Mouse (Mus musculus): Measurements from ENCODE around the gene Tut1. TPM values are rescaled to one million over a fixed set of nuclear protein-coding genes. Genes with fewer than 3 reads are reported as not detected.

Tut1 gene
- polyA plus RNA-seq, 1 experiment from 2014 or later: 42.4 TPM

DNA sequence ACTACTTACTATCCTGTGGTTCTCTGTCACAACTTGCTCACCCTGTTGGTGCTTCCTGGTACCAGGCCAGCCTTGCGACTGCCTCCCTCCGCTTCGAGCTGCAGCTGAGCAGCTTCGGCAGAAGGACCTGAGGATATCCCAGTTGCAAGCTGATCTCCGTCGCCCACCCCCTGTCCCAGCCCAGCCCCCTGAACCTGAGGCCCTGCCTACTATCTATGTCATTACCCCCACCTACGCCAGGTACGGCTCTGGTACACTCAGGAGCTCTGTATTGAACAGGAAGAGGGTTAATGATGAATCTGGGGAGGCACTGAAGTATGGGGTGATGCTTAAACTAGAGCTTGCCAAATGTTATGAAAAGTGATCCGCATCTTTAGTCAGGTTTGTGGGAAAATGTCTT, 31.9 kb upstream of the Tut1 start:
- Histone ChIP-seq H3K9ac (ENCODE audit: low read depth, low read length) (0 out of 2 replicates have a peak overlapping the region, but pooled peaks have one; percentile 34), H3K27ac (ENCODE audit: low read depth, low read length) (peak overlapping the region; percentile 90; the same call in 1 of the 2 replicates), H3K36me3 (ENCODE audit: control insufficient read depth, insufficient read depth, low read length) (peaks cover 12% of the 10 kb centered on the region; the same call in 1 of the 2 replicates), H3K4me3 (ENCODE audit: low read depth, low read length) (peak overlapping the region; percentile 84), H3K9me3 (ENCODE audit: control insufficient read depth, low read length) (no peaks in the 10 kb centered on the region), H3K27me3 (replicated peaks; ENCODE audit: control insufficient read depth, insufficient read depth, low read length) (no peaks in the 10 kb centered on the region), H3K4me1 (replicated peaks; ENCODE audit: control insufficient read depth, insufficient read depth, low read length) (peaks cover 18% of the 10 kb centered on the region), H3K4me2 (peak overlapping the region; percentile 81)
- no peak for DNase-seq (ENCODE audit: low spot score)
- WGBS: 74% methylated on average over 9 of the region's 9 CpGs
- no peak for ATAC-seq (replicated peaks; ENCODE audit: low FRiP score)

DNA sequence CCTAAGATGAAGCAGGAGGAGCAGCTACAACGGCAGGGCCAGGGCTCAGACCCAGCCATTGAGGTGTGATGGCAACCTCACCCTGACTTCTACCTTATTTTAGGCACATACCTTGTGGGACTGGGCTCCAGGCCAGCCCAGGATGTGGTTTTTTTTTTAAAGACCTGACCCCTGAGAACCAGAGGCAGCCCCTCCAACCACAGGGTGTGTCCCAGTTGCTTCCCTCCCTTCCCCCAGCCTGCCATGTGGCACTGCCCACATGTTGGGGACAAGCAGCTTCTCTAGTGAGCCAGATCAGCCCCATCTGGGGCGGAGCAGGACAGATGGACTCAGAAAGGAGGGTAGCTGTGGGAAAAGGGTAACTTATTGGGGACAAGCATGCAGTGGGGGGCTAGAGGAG, 26.9 kb upstream of the Tut1 start:
- no peak for DNase-seq (ENCODE audit: low spot score)
- peaks cover 39% of the 10 kb centered on the region for H3K4me1 ChIP-seq (replicated peaks; ENCODE audit: control insufficient read depth, insufficient read depth, low read length)
- H3K9ac ChIP-seq (ENCODE audit: low read depth, low read length): peak overlapping the region; percentile 26
- H3K9me3 ChIP-seq (ENCODE audit: control insufficient read depth, low read length): no peaks in the 10 kb centered on the region
- WGBS: 65% methylated on average over 2 of the region's 2 CpGs
- peak overlapping the region; percentile 19; the same call in 1 of the 2 replicates for H3K4me2 ChIP-seq
- peaks cover 12% of the 10 kb centered on the region; the same call in 1 of the 2 replicates for H3K36me3 ChIP-seq (ENCODE audit: control insufficient read depth, insufficient read depth, low read length)
- H3K27ac ChIP-seq (ENCODE audit: low read depth, low read length): 0 out of 2 replicates have a peak overlapping the region, but pooled peaks have one; percentile 8
- no peak overlapping the region for H3K4me3 ChIP-seq (ENCODE audit: low read depth, low read length)
- no peak for ATAC-seq (replicated peaks; ENCODE audit: low FRiP score)
- H3K27me3 ChIP-seq (replicated peaks; ENCODE audit: control insufficient read depth, insufficient read depth, low read length): no peaks in the 10 kb centered on the region

DNA sequence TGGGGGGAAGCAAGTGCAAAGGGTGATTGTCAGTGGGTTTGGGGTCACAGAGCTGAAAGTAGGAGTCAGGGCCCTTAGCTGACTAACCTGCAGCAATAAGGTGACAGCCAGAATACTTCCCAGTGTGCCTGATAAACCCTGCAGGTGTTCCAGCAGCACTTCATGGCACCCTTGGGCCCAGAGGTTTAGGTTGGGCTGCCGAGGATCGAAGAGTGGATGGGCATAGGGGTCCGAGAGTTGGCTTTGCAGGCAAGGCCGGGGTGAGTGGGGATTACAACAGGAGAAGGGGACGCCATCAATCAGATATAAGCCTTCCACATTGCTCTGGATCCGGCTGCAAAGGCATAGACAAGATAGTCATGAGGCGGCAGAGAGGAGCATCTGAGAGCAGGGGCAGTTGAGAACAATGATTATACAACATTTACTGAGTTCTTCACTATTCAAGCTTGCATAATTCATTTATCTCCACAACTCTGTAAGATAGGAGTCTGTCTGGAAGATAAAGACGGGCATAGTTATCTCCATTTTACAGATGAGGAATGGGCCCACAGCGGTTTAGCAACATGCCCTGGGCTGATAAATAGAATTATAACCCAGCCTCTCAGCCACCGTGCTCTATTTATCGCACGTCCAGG, 25.6 kb upstream of the Tut1 start:
- ATAC-seq (replicated peaks; ENCODE audit: low FRiP score) (peak; percentile 65), DNase-seq (ENCODE audit: low spot score) (no peak)
- Histone ChIP-seq H3K9me3 (ENCODE audit: control insufficient read depth, low read length) (no peaks in the 10 kb centered on the region), H3K9ac (ENCODE audit: low read depth, low read length) (no peak overlapping the region), H3K27me3 (replicated peaks; ENCODE audit: control insufficient read depth, insufficient read depth, low read length) (no peaks in the 10 kb centered on the region), H3K4me2 (peak overlapping the region; percentile 90), H3K4me1 (replicated peaks; ENCODE audit: control insufficient read depth, insufficient read depth, low read length) (peaks cover 37% of the 10 kb centered on the region), H3K27ac (ENCODE audit: low read depth, low read length) (peak overlapping the region; percentile 92), H3K4me3 (ENCODE audit: low read depth, low read length) (no peak overlapping the region), H3K36me3 (ENCODE audit: control insufficient read depth, insufficient read depth, low read length) (peaks cover 12% of the 10 kb centered on the region; the same call in 1 of the 2 replicates)
- WGBS: 54% methylated on average over 12 of the region's 12 CpGs

DNA sequence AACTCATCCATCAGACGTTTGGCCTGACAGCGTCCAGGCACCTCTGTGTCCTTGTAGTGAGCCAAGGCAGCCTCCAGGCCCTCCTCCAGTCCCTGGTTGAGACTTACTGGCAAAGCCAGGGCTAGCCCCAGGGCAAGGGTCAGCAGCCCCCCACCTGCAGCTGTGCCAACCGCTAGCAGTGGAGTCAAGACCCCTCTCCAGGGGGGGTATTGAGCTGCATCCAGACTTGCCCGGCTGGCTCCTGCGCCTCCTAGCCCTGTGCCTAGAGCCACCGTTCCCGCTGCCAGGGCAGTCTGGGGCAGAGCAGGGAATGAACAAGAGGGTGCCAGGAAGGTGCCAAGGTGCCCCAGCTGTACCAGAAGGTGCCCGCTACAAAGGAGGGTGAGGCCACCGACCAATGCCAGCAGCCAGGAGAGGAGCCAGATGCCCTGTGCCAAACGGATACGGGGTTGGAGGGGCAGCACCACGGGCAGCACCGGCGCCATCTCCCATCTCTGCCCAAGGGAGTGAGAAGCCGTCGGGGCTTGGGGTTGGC, 24.9 kb upstream of the Tut1 start:
- peaks cover 36% of the 10 kb centered on the region for H3K4me1 ChIP-seq (replicated peaks; ENCODE audit: control insufficient read depth, insufficient read depth, low read length)
- peak overlapping the region; percentile 90 for H3K4me2 ChIP-seq
- no peaks in the 10 kb centered on the region for H3K27me3 ChIP-seq (replicated peaks; ENCODE audit: control insufficient read depth, insufficient read depth, low read length)
- ATAC-seq (replicated peaks; ENCODE audit: low FRiP score): no peak; the same call in 1 of the 2 replicates
- WGBS: 28% methylated on average over 16 of the region's 16 CpGs
- H3K9me3 ChIP-seq (ENCODE audit: control insufficient read depth, low read length): no peaks in the 10 kb centered on the region
- H3K27ac ChIP-seq (ENCODE audit: low read depth, low read length): peak overlapping the region; percentile 92
- no peak for DNase-seq (ENCODE audit: low spot score)
- H3K9ac ChIP-seq (ENCODE audit: low read depth, low read length): peak overlapping the region; percentile 88; the same call in 1 of the 2 replicates
- H3K36me3 ChIP-seq (ENCODE audit: control insufficient read depth, insufficient read depth, low read length): peaks cover 17% of the 10 kb centered on the region; the same call in 1 of the 2 replicates
- H3K4me3 ChIP-seq (ENCODE audit: low read depth, low read length): peak overlapping the region; percentile 87

DNA sequence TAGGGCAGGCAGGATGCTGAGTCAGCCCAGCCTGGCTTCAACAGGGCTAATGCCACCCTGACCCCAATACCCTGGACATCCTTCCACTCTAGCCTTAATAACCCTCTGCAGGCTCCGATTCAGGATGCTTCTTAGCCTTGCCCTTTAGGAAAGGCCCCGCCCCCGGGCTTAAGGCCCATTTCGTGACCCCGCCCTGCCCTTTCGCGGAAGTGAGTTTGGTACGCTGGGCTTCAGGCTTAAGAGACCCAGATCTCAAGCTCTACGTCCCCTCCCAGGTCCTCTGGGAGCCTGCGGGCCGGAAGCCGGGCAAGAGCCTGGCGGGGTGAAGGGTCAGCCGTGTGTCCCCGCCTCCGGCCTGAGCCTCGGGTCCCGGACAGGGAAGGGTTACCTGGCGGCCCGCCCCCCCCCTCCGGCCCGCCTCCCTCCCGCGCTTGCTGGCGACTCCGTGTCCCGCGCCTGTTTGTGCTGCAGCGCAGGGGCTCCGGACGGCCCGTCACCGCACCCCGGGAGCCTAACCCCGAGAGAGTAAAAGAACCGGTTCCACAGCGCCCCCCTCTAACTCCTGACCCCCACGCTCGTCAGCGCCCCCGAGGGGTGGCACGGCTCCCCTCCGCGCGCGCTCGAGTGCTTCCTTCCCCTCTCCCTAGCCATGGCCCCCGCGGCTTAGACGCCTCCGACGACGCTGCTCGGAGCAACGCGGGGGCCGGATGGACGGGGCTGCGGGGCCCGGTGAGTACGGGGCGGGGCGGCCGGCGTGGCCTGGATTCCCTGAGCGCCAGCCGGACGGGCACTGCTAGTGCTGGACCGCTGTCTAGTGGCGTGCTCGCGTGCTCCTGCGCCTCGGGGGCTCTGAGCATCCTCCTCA, 24.2 kb upstream of the Tut1 start, which contains the start of the genes Rom1 and Eml3:
Gene Rom1 (minus strand): TSS at position 133 of the 865 bp plus-strand sequence.
Gene Eml3 (plus strand): TSS at position 329 of the 865 bp plus-strand sequence.
- peak within 1 kb of the TSS; percentile 92 for H3K27ac ChIP-seq (ENCODE audit: low read depth, low read length)
- no peaks in the 10 kb centered on the region for H3K27me3 ChIP-seq (replicated peaks; ENCODE audit: control insufficient read depth, insufficient read depth, low read length)
- DNase-seq (ENCODE audit: low spot score) (peak; percentile 86), ATAC-seq (replicated peaks; ENCODE audit: low FRiP score) (peak; percentile 75)
- peaks cover 21% of the 10 kb centered on the region; the same call in 1 of the 2 replicates for H3K36me3 ChIP-seq (ENCODE audit: control insufficient read depth, insufficient read depth, low read length)
- H3K9me3 ChIP-seq (ENCODE audit: control insufficient read depth, low read length): no peaks in the 10 kb centered on the region
- H3K4me3 ChIP-seq (ENCODE audit: low read depth, low read length): peak within 1 kb of the TSS; percentile 87
- WGBS: under 1% methylated on average over 68 of the region's 74 CpGs
- H3K4me2 ChIP-seq: peak within 1 kb of the TSS; percentile 90
- H3K4me1 ChIP-seq (replicated peaks; ENCODE audit: control insufficient read depth, insufficient read depth, low read length): peaks cover 34% of the 10 kb centered on the region
- peak within 1 kb of the TSS; percentile 88 for H3K9ac ChIP-seq (ENCODE audit: low read depth, low read length)

- WGBS: 10% methylated on average over 11 of the region's 11 CpGs
- Histone ChIP-seq H3K4me3 (ENCODE audit: low read depth, low read length) (peak overlapping the region; percentile 87), H3K4me2 (peak overlapping the region; percentile 90), H3K9ac (ENCODE audit: low read depth, low read length) (peak overlapping the region; percentile 88), H3K9me3 (ENCODE audit: control insufficient read depth, low read length) (no peaks in the 10 kb centered on the region), H3K36me3 (ENCODE audit: control insufficient read depth, insufficient read depth, low read length) (peaks cover 27% of the 10 kb centered on the region), H3K27me3 (replicated peaks; ENCODE audit: control insufficient read depth, insufficient read depth, low read length) (no peaks in the 10 kb centered on the region), H3K4me1 (replicated peaks; ENCODE audit: control insufficient read depth, insufficient read depth, low read length) (peaks cover 34% of the 10 kb centered on the region), H3K27ac (ENCODE audit: low read depth, low read length) (peak overlapping the region; percentile 92)
- ATAC-seq (replicated peaks; ENCODE audit: low FRiP score) (no peak), DNase-seq (ENCODE audit: low spot score) (no peak)
Measured at GRCm38 (mm10) chr19:8930117-8930516, 23.5 kb upstream of the Tut1 start.

DNA sequence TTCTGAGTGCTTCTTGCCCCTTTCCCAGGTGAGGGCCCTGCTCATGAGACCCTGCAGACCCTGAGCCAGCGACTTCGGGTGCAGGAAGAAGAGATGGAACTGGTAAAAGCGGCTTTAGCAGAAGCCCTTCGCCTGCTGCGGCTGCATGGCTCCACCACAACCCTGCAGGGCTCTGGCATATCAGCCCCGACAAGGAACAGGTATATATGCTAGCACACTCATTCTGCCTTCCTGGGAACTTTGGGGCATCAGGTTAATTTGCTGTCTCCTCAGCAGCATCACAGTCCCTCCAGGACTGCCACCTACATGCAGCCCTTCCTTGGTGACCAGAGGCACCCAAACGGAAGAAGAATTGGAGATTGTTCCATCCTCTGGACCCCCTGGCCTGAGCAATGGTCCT, 22.9 kb upstream of the Tut1 start:
- H3K27ac ChIP-seq (ENCODE audit: low read depth, low read length): no peak overlapping the region; the same call in 1 of the 2 replicates
- peak overlapping the region; percentile 88 for H3K9ac ChIP-seq (ENCODE audit: low read depth, low read length)
- H3K27me3 ChIP-seq (replicated peaks; ENCODE audit: control insufficient read depth, insufficient read depth, low read length): no peaks in the 10 kb centered on the region
- WGBS: 80% methylated on average over 7 of the region's 7 CpGs
- H3K4me2 ChIP-seq: peak overlapping the region; percentile 90
- H3K4me1 ChIP-seq (replicated peaks; ENCODE audit: control insufficient read depth, insufficient read depth, low read length): peaks cover 34% of the 10 kb centered on the region
- peaks cover 25% of the 10 kb centered on the region for H3K36me3 ChIP-seq (ENCODE audit: control insufficient read depth, insufficient read depth, low read length)
- ATAC-seq (replicated peaks; ENCODE audit: low FRiP score) (no peak), DNase-seq (ENCODE audit: low spot score) (no peak)
- H3K9me3 ChIP-seq (ENCODE audit: control insufficient read depth, low read length): no peaks in the 10 kb centered on the region
- peak overlapping the region; percentile 87 for H3K4me3 ChIP-seq (ENCODE audit: low read depth, low read length)

DNA sequence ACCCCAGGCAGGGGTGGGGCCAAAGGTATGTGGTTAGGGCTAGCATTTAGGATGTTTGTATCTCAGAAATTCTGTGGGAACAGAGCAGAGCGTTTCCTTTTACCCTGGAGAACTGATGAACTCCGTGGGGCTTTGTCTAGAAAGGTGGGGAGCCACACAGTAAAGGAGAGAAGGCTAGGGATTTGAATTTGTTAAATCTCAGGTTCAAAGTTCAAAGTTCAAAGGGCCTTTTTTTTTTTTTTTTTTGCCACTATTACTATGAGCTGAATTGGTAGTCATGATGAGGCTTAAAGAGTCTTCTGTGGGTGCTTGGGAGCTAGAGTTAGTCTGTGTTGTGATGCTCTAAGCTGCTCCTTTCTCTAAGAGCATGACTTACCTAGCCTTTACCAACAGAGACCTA, 16.9 kb upstream of the Tut1 start:
- no peak for ATAC-seq (replicated peaks; ENCODE audit: low FRiP score)
- no peak for DNase-seq (ENCODE audit: low spot score)
- H3K9ac ChIP-seq (ENCODE audit: low read depth, low read length): no peak overlapping the region
- 80% methylated on average over 2 of the region's 2 CpGs for WGBS
- peaks cover 12% of the 10 kb centered on the region for H3K4me1 ChIP-seq (replicated peaks; ENCODE audit: control insufficient read depth, insufficient read depth, low read length)
- H3K27ac ChIP-seq (ENCODE audit: low read depth, low read length): no peak overlapping the region
- no peak overlapping the region for H3K4me2 ChIP-seq
- H3K27me3 ChIP-seq (replicated peaks; ENCODE audit: control insufficient read depth, insufficient read depth, low read length): no peaks in the 10 kb centered on the region
- H3K9me3 ChIP-seq (ENCODE audit: control insufficient read depth, low read length): no peaks in the 10 kb centered on the region
- H3K4me3 ChIP-seq (ENCODE audit: low read depth, low read length): no peak overlapping the region
- H3K36me3 ChIP-seq (ENCODE audit: control insufficient read depth, insufficient read depth, low read length): peaks cover 33% of the 10 kb centered on the region
